Mouse (Mus musculus): Measurements from ENCODE around the gene Mrps11.

Gene Mrps11

DNA sequence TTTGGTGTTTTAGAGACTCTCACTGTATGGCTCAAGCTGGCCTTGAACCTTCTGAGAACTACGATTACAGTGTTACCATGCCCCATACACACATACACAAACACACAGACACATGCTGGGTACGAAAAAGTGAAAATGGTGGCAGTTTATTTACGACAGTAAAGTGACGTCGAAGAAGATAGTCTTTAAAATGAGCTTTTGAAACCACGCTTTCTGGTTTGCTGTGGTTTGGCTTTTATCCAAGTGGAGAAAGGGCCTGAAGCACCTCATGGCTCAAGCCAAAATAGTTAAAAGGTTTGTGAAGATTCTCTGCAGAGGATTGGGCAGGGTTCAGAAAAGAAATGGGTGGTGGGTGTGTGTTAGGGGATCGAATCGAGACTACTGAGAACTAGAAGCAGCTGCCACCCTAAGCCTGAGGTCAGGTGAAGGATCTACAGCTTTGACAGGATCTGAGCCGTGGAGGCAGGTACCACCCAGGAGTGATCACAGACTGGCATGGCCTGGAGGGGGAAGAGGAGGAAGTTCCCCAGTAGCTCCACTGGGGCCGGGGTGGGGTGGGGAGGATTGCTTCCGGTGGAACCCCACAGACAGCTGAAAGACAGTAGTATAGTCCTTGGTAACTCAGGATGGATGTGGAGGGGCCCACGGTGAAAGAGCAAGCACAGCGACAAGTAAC, 11.1 kb downstream of the Mrps11 start:
- no peak for DNase-seq (ENCODE audit: low spot score)

DNA sequence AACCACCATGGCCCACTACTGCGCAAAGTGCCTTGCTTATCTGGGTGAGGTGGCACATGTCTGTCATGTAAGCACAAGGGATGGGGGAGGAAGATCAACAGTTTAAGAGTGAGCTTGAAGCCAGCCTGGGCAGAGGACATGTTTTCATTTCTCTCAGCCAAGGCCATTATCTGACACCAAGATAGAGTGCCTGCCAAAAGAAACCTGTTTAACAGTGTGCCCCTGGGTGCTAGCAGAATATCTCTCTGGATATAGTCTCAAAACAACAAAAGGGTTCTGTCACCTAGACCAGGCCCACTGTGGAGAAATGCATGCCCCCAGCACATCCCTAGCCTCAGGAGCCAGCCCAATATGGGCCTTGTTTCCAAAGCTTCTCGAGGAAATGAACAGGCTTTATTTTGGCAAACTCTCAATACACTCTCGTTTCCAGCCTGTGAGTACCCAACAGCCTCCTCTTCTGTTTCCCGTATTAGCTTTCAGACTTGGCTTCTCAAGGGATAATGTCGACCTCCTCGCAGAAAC, 11.7 kb downstream of the Mrps11 start:
- no peak for DNase-seq (ENCODE audit: low spot score)

DNA sequence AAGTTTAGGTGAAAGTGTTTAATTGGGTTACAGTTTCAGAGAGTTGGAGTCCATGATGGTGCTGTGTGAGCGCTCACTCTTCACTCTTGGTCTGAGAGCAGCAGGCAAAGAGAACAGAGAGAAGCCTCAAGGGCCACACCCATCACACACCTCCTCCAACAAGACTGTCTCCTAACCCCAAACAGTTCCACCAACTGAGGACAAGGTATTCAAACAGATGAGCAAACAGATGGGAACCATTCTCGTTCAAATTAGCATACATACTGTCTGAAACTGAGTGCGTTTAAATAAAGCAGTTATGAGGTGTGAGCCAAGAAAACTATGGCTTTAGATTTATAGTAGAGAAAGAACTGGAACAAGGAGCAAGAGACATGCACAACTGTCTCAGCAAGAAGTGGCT, 13.7 kb downstream of the Mrps11 start:
- DNase-seq (ENCODE audit: low spot score) = no peak

DNA sequence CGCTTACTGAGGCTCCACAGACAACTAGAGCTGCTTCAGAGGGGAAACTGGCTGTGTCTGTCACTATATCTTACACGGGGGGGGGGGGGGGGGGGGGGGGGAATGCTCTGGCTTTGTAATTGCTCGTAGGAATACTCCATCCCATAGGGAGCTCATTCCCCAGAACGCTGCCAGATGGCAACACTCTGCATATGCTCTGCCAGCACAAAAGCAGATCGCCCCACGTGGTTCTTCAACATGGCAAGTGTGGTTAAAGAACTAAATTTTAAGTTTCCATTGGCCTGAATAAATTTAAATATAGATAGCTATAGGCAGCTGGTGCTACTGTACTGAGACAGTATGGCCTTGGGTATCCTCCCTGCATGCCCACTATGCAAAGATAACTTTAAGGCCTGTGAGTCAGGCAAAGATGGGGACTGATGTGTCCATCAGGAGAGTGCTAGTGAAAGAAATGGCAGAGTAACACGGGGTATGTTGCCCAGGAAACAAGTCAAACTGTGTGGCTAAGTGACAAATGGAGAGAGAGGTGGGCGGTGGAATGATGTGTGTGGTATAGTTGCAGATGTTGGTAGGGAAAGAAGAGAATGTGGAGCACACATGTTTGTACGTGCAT, 15.0 kb downstream of the Mrps11 start:
- DNase-seq (ENCODE audit: low spot score) = no peak

DNA sequence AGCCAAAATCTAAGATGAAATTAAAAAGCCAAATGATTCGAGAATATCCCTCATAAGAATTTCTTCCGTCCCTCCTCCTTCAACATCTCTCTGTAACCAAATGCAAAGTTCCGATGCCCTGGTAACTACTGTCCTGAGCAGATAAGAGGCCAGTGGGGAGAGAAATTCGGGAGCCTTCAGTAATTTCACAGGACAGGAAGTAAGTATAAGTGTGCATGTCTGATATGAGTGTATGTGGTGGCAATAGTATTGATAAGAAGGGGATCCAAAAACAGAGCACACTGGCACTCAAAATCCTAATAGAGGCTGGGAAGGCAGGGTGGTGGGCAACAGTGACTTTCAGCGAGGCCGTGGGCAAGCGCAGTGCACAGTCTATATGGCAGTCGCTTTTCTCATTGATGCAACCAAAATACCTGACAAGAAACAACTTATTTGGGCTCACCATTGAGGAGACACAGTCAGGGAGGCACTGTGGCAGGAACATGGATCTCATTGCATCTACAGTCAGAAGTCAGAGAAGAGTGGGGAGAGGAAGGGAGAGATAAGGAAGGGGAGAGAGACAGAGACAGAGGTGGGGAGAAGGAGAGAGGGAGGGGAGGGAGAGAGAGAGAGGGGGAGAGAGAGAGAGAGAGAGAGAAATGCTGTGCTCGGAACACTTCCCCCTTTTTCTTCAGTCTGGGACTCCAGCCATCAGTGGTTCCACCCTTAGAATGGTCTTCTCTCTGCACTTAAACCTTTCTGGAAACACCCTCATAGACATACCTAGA, 17.0 kb downstream of the Mrps11 start:
- DNase-seq (ENCODE audit: low spot score) = no peak

DNA sequence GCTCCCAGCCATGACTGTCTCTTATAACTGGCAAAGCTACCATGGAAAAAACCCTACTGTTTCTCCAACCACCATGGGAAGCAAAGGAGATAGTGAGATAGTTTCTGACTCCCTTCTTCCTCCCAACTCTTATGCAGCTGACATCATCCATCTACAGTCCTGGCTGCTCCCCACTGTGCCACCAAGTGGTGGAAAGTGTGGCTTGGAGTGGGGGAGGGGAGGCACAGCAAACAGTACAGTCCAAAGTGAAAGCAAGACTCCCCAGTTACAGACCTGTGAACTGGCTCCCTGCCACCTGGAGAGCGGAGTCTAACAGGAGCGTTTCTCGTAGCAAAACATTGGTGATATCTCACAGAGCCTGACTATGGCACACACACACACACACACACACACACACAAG, 20.9 kb downstream of the Mrps11 start:
- DNase-seq (ENCODE audit: low spot score) = peak; percentile 66

DNA sequence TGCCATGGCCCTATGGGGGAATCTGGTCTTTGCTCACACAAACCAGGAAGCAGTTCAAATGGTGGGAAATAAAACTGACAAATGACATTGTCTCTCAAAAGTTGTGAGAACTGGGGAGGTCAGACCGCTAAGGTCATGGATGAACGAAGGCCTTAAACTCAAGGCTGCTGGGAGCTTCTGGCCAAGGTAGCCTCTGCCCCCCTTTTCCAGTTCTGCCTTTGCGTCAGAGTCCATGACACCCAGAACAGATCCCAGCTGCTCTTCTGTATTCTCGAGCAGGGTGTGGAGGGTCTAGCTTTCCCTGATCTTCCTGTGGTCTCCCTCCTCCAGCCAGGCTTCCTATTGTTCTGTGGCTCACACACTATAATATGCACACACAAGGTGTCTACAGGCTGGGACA, 24.3 kb downstream of the Mrps11 start:
- DNase-seq (ENCODE audit: low spot score) = no peak

DNA sequence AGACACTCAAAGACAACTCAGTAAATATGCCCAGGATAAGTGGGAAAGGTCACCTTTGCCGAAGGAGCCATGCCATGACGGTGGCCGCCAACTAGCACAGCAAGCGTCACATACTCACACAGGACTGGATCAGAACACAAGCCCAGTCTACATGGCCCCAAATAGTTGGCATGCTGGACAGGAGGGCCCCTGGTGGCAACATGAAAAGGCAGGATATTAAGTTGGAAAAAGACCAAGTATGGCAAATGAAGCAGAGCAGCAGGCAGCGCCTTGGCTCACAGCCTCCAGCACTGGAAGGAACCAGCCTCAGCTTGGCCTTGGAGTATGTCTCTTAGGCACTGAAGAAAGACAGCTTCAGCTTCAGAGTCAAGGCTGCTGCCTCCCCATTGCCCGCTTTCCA, 30.9 kb downstream of the Mrps11 start:
- DNase-seq (ENCODE audit: low spot score) = peak; percentile 40

DNA sequence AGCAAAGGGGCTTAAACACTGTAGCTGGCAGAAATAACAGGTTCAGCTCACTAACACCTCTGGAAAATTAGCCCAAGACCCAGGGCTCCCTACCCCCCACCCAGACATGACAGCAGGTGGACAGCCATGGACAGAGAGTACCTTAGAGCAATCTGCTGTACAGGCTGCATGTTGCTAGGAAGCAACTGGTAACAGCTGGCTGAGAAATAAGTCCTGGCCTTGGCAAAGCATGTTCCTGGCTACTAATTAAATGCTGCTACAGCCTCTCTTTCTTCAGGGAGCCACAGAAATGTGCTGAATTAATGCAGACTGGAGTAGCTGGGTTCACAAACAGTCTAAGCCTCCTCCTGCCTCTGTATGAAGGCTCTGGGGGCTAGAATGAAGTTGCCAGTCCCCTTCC, 31.8 kb downstream of the Mrps11 start:
- DNase-seq (ENCODE audit: low spot score) = no peak

DNA sequence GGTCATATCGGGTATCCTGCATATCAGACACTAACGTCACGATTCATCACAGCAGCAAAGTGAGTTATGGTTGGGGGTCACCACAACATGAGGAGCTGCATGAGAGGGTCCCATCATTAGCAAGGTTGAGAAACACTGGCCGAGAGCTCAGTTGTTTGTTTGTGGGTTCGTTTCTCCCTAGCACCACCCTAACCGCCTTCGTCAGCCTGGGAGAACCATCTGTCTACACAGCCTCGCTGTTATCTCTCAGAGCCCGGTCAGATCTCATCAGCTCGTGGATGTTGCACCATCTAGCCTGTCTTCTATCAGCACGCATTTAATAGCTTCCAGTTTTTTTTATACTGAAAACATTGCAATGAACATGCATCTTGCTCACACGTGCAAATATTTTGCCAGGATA, 35.4 kb downstream of the Mrps11 start:
- no peak for DNase-seq (ENCODE audit: low spot score)

DNA sequence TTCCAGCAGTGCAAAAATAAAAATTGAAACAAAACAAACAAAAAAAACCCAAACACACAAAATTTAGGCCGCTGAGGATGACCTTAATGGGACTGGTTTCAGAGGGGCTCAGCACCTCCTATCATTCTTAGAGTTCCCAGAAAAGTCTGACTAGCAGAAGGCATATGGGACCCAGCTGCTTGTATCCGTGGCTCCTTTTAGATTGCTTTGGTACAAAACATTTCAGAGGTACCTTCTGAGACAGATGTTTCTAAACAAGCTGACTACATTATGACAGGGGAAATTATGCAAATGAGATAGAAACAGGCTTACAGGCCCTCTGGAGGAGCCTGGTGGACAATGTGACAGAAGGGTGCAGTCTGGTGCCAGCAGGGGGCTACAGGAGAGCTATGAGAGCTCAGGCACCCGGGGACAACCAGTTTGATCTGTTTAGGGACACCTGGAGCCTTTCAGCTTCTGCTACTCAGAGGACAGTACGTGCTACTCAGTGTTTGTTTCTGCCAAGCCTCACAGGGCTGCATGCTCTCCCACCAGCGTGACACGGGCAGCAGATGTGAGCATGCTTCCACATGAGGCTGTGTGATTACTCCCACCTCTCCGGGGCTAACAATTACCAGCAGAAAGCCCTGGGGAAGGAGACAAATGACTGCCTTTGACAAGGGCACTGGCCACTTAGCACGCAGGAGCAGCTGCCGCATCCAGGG, 43.9 kb downstream of the Mrps11 start:
- DNase-seq (ENCODE audit: low spot score) = peak; percentile 52

DNA sequence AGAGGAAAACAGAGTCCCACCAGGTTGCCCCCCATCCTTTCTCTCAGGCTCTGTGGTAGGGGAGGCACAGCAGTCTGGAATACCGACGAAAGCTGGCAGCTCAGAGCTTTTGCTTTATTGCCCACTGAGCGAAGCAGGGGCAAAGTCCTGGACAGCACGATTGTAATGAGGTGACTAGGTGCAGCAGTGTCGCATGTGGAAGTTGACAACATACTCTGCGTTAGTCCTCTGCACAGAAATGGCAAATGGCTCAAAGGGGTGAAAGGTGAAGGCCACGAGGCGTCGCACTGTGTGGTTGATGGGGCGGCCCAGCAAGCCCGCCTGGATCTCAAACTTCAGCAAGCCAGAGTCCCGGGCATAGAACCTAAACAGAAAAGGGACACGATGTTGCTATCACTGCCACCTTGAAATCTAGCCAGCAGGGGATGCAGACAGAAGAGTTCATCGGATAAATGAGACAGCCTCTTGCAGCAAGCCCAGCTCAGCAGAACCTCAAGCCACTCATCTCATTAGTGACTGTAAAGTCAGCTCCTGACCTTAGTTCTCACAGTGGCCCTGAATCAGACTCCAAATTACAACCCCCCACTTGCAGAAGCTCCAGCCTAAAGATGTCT, 44.9 kb downstream of the Mrps11 start:
- DNase-seq (ENCODE audit: low spot score) = peak; percentile 38

DNA sequence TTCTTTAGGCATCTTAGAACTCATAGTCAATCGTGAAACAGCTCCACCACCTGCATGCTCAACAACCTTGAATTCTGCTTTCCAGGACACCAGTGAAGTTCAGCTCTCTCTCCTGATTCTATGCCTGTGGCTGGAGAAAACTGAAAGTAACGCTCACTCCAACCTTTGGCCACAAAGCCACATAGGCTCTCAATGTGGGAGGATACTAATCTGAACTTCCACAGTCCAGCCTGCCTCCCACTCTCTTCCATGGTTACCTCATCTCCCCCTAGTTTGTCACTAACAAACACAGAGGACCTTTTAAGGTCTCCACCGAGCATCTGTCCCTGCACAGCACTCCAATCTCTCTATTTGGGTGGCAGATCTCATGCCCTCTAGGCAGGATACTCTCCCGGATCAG, 52.7 kb downstream of the Mrps11 start:
- DNase-seq (ENCODE audit: low spot score) = no peak

DNA sequence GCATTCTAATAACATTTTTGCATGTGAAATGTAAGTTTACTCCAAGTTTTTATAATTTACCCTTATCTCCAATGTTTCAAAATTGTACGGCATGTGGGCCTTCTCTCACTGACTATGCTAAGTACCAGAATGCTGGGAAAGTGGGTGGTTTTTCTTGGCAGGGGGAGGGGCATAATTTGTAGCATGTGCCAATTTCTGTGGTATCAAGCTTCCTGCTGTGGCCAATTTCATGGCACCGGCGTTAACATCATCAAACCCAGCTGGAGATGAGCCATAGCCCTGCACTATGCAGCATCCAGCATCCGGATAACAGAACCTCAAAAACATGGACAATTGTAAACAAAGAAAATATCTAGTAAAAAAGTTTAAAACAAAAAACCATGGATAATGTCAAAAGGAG, 54.3 kb downstream of the Mrps11 start:
- no peak for DNase-seq (ENCODE audit: low spot score)

DNA sequence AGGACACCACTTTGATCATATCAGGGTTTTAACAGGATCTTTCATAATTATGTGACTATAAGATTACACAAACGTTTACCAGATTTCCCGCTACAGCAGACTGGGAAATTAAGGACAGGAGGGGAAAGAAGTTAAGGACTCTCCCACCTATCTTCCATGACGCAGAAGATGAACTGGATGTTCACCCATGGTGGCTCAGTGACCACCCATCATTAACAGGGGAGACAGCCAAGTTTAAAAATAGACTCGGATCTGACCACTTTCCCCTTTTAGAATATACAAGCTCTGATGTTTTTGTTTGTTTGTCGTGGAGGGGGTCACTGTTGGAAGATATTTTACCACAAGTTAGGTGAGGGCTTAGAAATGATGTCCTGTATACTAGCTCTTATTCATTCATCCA, 58.7 kb downstream of the Mrps11 start:
- DNase-seq (ENCODE audit: low spot score) = no peak

All from testis, postnatal 10 days (tissue).